Mouse (Mus musculus): ENCODE measurements around the gene Rasl10b. TPM values are rescaled to one million over a fixed set of nuclear protein-coding genes. Genes with fewer than 3 reads are reported as not detected.

The Rasl10b gene
- total and polyA plus RNA-seq, 2 experiments from 2014 or later: 7.9 to 45.3 TPM

DNA sequence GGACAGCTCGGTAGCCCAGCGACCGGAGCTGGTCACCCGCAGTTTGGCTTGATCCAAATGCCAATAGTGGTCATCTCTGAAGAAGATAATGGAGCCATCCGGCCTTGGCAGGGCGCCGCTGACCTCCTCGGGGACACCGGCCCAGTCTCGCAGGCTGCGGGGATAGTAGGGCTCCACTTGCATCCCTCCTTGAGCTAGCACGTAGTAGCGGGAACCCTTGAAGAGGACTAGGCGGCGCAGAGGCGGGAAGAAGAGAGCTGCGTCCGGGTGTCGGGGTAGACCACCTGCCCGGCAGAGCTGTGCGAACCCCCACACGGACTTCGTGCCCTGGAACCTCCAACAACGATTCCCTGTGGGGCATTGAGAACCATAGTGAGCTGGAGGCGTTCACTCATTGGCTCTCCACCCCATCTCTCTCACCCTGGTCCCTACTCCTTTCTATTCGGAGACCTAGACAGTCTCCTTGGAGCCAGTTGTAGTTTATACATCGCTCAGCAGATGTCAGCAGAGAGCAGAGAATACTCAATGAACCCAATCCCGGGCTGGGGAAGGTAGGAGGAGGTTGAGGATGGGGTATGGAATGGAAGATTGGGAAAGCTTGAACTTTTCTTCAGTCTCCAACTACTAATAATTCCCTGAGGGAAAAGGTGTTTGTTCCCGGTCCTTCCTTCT lies 33.8 kb downstream of the Rasl10b start:
- Histone ChIP-seq H3K4me1 (ENCODE audit: control insufficient read depth, insufficient read depth) (peaks cover 28% of the 10 kb centered on the region), H3K4me3 (ENCODE audit: low read depth, low read length) (peak overlapping the region; percentile 19; the same call in 1 of the 2 replicates), H3K36me3 (replicated peaks; ENCODE audit: control insufficient read depth, insufficient read depth, low read length) (no peaks in the 10 kb centered on the region), H3K9me3 (replicated peaks; ENCODE audit: control insufficient read depth, low read length) (no peaks in the 10 kb centered on the region), H3K9ac (replicated peaks; ENCODE audit: low read depth, low read length) (no peak overlapping the region), H3K27me3 (ENCODE audit: control insufficient read depth, insufficient read depth, low read length) (peaks cover 41% of the 10 kb centered on the region), H3K4me2 (ENCODE audit: low read depth, low read length) (peak overlapping the region; percentile 50), H3K27ac (ENCODE audit: low read depth) (no peak overlapping the region)
- WGBS: 13% methylated on average over 29 of the region's 29 CpGs
- peak; percentile 9; the same call in 1 of the 2 replicates for ATAC-seq (ENCODE audit: insufficient read depth, low read depth)
- DNase-seq (ENCODE audit: low spot score): peak; percentile 75
- no peak for TF ChIP-seq EP300 (IDR thresholded peaks at IDR 0.05; ENCODE audit: low read depth)
- TF ChIP-seq CTCF (IDR thresholded peaks at IDR 0.05; ENCODE audit: low read depth): peak; percentile 85

DNA sequence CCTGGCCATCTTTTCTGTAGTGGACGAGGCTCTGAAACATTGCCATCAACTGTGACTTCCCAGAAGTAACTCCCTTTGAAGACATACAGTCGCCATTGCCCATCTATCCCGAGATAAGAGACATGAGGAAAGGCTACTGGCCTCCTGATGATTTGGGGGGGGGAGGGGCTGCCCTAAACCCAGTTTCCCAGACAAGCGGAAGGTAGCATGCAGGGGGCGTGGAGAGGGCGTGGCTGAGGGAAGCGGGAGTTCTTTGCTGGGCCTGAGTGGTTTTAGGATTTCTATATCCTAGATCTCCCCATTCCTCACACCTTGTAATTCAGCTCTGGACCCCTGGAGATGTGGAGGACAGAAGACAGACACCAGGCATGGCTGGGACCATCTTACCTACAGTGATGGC lies 34.9 kb downstream of the Rasl10b start:
- Histone ChIP-seq H3K4me1 (ENCODE audit: control insufficient read depth, insufficient read depth) (peaks cover 39% of the 10 kb centered on the region), H3K27ac (ENCODE audit: low read depth) (no peak overlapping the region), H3K4me2 (ENCODE audit: low read depth, low read length) (no peak overlapping the region), H3K4me3 (ENCODE audit: low read depth, low read length) (no peak overlapping the region), H3K9me3 (replicated peaks; ENCODE audit: control insufficient read depth, low read length) (no peaks in the 10 kb centered on the region), H3K36me3 (replicated peaks; ENCODE audit: control insufficient read depth, insufficient read depth, low read length) (no peaks in the 10 kb centered on the region), H3K27me3 (ENCODE audit: control insufficient read depth, insufficient read depth, low read length) (peaks cover 41% of the 10 kb centered on the region), H3K9ac (replicated peaks; ENCODE audit: low read depth, low read length) (no peak overlapping the region)
- 15% methylated on average over 7 of the region's 7 CpGs for WGBS
- TF ChIP-seq EP300 (IDR thresholded peaks at IDR 0.05; ENCODE audit: low read depth) (no peak), CTCF (IDR thresholded peaks at IDR 0.05; ENCODE audit: low read depth) (no peak)
- ATAC-seq (ENCODE audit: insufficient read depth, low read depth): no peak
- DNase-seq (ENCODE audit: low spot score): no peak

DNA sequence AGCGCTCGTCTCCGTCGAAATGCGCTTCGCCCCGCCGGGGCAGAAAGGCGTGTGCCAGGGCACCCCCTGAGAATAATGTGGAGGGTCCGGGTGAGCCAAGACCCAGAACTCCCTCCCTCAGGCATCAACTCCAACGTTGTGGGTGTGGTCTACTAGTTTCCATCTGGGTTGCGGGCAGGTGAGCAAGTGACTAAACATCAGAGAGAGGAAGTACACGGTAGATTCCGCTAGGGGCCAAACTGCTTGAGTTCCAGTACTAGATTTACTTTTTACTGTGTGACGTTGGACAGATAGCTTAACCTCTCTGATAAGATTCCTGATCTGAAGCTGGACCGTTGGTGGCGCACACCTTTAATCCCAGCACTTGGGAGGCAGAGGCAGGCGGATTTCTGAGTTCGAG lies 36.1 kb downstream of the Rasl10b start:
- Histone ChIP-seq H3K4me3 (ENCODE audit: low read depth, low read length) (peak overlapping the region; percentile 20), H3K27ac (ENCODE audit: low read depth) (no peak overlapping the region), H3K4me2 (ENCODE audit: low read depth, low read length) (peak overlapping the region; percentile 48), H3K27me3 (ENCODE audit: control insufficient read depth, insufficient read depth, low read length) (peaks cover 41% of the 10 kb centered on the region), H3K36me3 (replicated peaks; ENCODE audit: control insufficient read depth, insufficient read depth, low read length) (no peaks in the 10 kb centered on the region), H3K9me3 (replicated peaks; ENCODE audit: control insufficient read depth, low read length) (no peaks in the 10 kb centered on the region), H3K9ac (replicated peaks; ENCODE audit: low read depth, low read length) (no peak overlapping the region), H3K4me1 (ENCODE audit: control insufficient read depth, insufficient read depth) (peaks cover 50% of the 10 kb centered on the region)
- WGBS: 31% methylated on average over 19 of the region's 19 CpGs
- TF ChIP-seq CTCF (IDR thresholded peaks at IDR 0.05; ENCODE audit: low read depth) (no peak), EP300 (IDR thresholded peaks at IDR 0.05; ENCODE audit: low read depth) (no peak)
- DNase-seq (ENCODE audit: low spot score) (no peak), ATAC-seq (ENCODE audit: insufficient read depth, low read depth) (no peak)

DNA sequence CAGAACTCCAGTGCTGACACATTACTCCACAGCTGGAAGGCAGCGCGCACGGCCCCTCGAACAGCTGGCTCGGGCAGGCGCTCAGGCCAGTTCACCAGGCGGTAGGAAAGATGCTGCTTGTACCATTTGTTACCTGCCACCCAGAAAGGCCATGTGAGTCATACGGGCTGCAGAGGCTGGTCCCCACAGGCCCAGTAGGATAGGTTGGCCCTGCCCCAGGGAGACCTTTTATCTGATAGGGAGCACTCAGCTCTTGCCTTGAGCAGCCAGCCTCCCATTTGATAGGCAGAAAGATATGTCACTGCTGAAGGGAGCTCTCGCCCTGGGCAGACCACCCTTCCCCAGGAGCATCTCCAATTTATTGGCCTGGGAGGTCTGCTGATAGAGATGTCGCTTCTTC lies 38.7 kb downstream of the Rasl10b start:
- DNase-seq (ENCODE audit: low spot score) (no peak), ATAC-seq (ENCODE audit: insufficient read depth, low read depth) (no peak)
- H3K27me3 ChIP-seq (ENCODE audit: control insufficient read depth, insufficient read depth, low read length): peaks cover 29% of the 10 kb centered on the region
- H3K4me1 ChIP-seq (ENCODE audit: control insufficient read depth, insufficient read depth): peaks cover 37% of the 10 kb centered on the region
- H3K4me3 ChIP-seq (ENCODE audit: low read depth, low read length): no peak overlapping the region
- H3K9ac ChIP-seq (replicated peaks; ENCODE audit: low read depth, low read length): no peak overlapping the region
- no peaks in the 10 kb centered on the region for H3K36me3 ChIP-seq (replicated peaks; ENCODE audit: control insufficient read depth, insufficient read depth, low read length)
- no peak for TF ChIP-seq CTCF (IDR thresholded peaks at IDR 0.05; ENCODE audit: low read depth)
- TF ChIP-seq EP300 (IDR thresholded peaks at IDR 0.05; ENCODE audit: low read depth): no peak
- no peak overlapping the region for H3K4me2 ChIP-seq (ENCODE audit: low read depth, low read length)
- H3K27ac ChIP-seq (ENCODE audit: low read depth): peak overlapping the region; percentile 43; the same call in 1 of the 2 replicates
- no peaks in the 10 kb centered on the region for H3K9me3 ChIP-seq (replicated peaks; ENCODE audit: control insufficient read depth, low read length)
- 85% methylated on average over 10 of the region's 10 CpGs for WGBS

DNA sequence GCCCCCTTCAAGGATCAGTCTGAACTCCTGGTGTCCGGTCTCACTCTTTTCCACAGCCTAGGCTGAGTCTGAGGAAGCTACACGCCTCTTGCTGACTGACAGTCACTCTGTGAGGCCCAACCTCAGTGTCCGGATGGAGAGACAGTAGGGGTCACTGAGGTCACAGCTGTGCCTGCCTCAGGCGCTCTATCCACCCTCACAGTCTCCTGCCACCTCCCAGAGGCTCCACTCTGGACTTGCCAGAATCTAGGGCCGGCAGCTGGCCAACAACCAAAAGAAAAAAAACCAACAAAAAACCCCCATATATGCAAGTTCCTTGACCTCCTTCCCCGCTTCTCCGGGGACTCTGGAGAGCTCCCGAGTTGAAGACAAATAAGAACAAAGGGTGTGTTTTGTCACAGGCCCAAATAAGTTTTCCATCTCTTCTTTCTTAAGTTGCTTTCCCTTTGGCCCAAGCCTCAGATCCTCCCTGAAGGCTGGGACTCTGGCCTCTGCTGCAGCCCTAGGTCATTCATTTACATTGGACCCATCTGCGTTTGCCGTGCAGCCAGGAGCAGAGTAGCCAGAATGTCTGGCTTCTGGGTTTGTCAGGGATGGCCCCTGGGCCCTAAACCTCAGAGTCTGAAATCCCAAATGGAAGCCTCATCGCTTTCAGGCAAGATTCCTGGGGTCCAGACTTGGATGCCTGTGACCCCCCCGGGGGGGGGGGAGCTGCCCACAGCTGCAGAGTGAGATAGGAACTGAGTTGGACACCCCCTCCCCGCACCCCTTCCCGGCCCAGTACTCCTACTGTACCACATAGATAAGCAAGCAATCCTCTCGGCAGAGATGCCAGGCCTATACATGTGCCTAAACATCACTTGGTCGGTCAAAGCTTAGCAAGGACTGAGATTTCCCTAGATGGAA lies 39.3 kb downstream of the Rasl10b start:
- Histone ChIP-seq H3K27ac (ENCODE audit: low read depth) (peak overlapping the region; percentile 43), H3K9ac (replicated peaks; ENCODE audit: low read depth, low read length) (no peak overlapping the region), H3K9me3 (replicated peaks; ENCODE audit: control insufficient read depth, low read length) (no peaks in the 10 kb centered on the region), H3K4me3 (ENCODE audit: low read depth, low read length) (no peak overlapping the region), H3K36me3 (replicated peaks; ENCODE audit: control insufficient read depth, insufficient read depth, low read length) (no peaks in the 10 kb centered on the region), H3K27me3 (ENCODE audit: control insufficient read depth, insufficient read depth, low read length) (peaks cover 23% of the 10 kb centered on the region), H3K4me1 (ENCODE audit: control insufficient read depth, insufficient read depth) (peaks cover 34% of the 10 kb centered on the region), H3K4me2 (ENCODE audit: low read depth, low read length) (no peak overlapping the region; the same call in 1 of the 2 replicates)
- ATAC-seq (ENCODE audit: insufficient read depth, low read depth) (peak; percentile 56), DNase-seq (ENCODE audit: low spot score) (peak; percentile 68)
- no peak for TF ChIP-seq EP300 (IDR thresholded peaks at IDR 0.05; ENCODE audit: low read depth)
- no peak for TF ChIP-seq CTCF (IDR thresholded peaks at IDR 0.05; ENCODE audit: low read depth)
- 33% methylated on average over 16 of the region's 16 CpGs for WGBS
